Comparison of ENCODE assay signal across 8 mouse cellular contexts in genomic region chr6:125498062-125498461, GRCm38 (mm10). TPM values are rescaled to one million over a fixed set of nuclear protein-coding genes. Genes with fewer than 3 reads are reported as not detected.
DNase-seq lines count a peak whose midpoint lies in the region; ATAC-seq and TF ChIP-seq lines count a peak whose summit lies in the region.

No protein-coding gene starts in this region.

- TF ChIP-seq CTCF in gastrocnemius, adult 2 months (IDR thresholded peaks at IDR 0.05) = peak; percentile 68
- TF ChIP-seq CTCF in thymus, adult 2 months (IDR thresholded peaks at IDR 0.05; ENCODE audit: borderline replicate concordance, control insufficient read depth, extremely low read depth, insufficient read depth, low read length, poor library complexity) = peak; percentile 31; the same call in 1 of the 2 replicates
- TF ChIP-seq CTCF in small intestine, adult 2 months (IDR thresholded peaks at IDR 0.05; ENCODE audit: extremely low read depth, insufficient read length, insufficient replicate concordance, low read depth, low read length) = peak; percentile 89; the same call in 1 of the 2 replicates

- 15% methylated on average over 5 of the region's 5 CpGs for WGBS in thymus, adult 2 months
- WGBS in small intestine, adult 2 months = 38% methylated on average over 5 of the region's 5 CpGs

- peak; percentile 34 for ATAC-seq in granulocyte monocyte progenitor cell, adult 5-6 weeks (replicated peaks; ENCODE audit: poor library complexity, severe bottlenecking)

- no peaks in the 10 kb centered on the region for H3K36me3 ChIP-seq in thymus, adult 2 months (ENCODE audit: control insufficient read depth, insufficient read depth, low read length)
- no peaks in the 10 kb centered on the region for H3K36me3 ChIP-seq in small intestine, adult 2 months (ENCODE audit: control insufficient read depth, insufficient read depth, low read length)

- H3K27ac ChIP-seq in gastrocnemius, adult 2 months = peak overlapping the region; percentile 70
- H3K27ac ChIP-seq in thymus, adult 2 months (ENCODE audit: control insufficient read depth, insufficient read depth, low read length) = no peak overlapping the region
- H3K27ac ChIP-seq in small intestine, adult 2 months (ENCODE audit: insufficient read depth, low read depth, low read length) = no peak overlapping the region

- no peak overlapping the region for H3K4me3 ChIP-seq in gastrocnemius, adult 2 months
- no peak overlapping the region for H3K4me3 ChIP-seq in thymus, adult 2 months (ENCODE audit: control insufficient read depth, insufficient read depth, low read length)
- no peak overlapping the region for H3K4me3 ChIP-seq in small intestine, adult 2 months (ENCODE audit: low read depth, low read length)

- intact Hi-C loops in gastrocnemius, adult 2 months (cut with DNase I) = loop anchor here (5.0 kb wide), 1 partner anchor 104 kb away; no protein-coding TSS in a partner anchor
- intact Hi-C loops in gastrocnemius, postnatal 36 days (cut with DNase I) = loop anchor here (5.0 kb wide), 1 partner anchor 104 kb away; no protein-coding TSS in a partner anchor

- DNase-seq in gastrocnemius, adult 2 months = peak; percentile 65
- DNase-seq in gastrocnemius, postnatal 36 days = no peak
- peak; percentile 26 for DNase-seq in thymus, adult 2 months
- DNase-seq in thymus, adult 18-20 months = no peak
- no peak for DNase-seq in urinary bladder, adult 18-20 months (ENCODE audit: low spot score in 2 of 2)
- DNase-seq in spleen, postnatal 36 days (ENCODE audit: low spot score in 2 of 2) = no peak

- peaks cover 2% of the 10 kb centered on the region; the same call in 1 of the 2 replicates for H3K27me3 ChIP-seq in thymus, adult 2 months (ENCODE audit: control insufficient read depth, insufficient read depth, low read length)
- no peaks in the 10 kb centered on the region for H3K27me3 ChIP-seq in small intestine, adult 2 months (ENCODE audit: control insufficient read depth, insufficient read depth, low read length)

- TF ChIP-seq POLR2A in thymus, adult 2 months (IDR thresholded peaks at IDR 0.05; ENCODE audit: control insufficient read depth, extremely low read depth, insufficient read depth, low read length, poor library complexity) = no peak
- TF ChIP-seq POLR2A in small intestine, adult 2 months (IDR thresholded peaks at IDR 0.05; ENCODE audit: low read depth, low read length) = no peak

- peaks cover 11% of the 10 kb centered on the region for H3K4me1 ChIP-seq in thymus, adult 2 months (replicated peaks; ENCODE audit: control insufficient read depth, insufficient read depth, low read length)
- H3K4me1 ChIP-seq in small intestine, adult 2 months (ENCODE audit: control insufficient read depth, insufficient read depth, insufficient read length, low read length) = peaks cover 5% of the 10 kb centered on the region

RNA-seq across cellular contexts. Expression of gene Cd9, which starts 3.5 kb away (rescaled TPM):
- total RNA-seq in gastrocnemius, adult 2 months (2021) = 10 to 100 TPM; 19.1 to 30.7 TPM
- total RNA-seq in gastrocnemius, postnatal 36 days (2021) = 10 to 100 TPM; 20.3 to 28.4 TPM
- 41.5 and 56.1 TPM in 2 replicates for polyA plus RNA-seq in thymus, adult 2 months (2012; rRNA removed)
- 22.5 and 27.5 TPM in 2 replicates for total RNA-seq in granulocyte monocyte progenitor cell, adult 5-6 weeks (2014; fragmentation: Nextera tagmentation)
- 27.7 and 31.3 TPM in 2 replicates for total RNA-seq in granulocyte monocyte progenitor cell, adult 5-6 weeks (2017)
- polyA plus RNA-seq in small intestine, adult 2 months (2012; rRNA removed) = 46.5 and 53.3 TPM in 2 replicates

RNA-seq across cellular contexts. Expression of gene Vwf, which starts 48.5 kb away (rescaled TPM):
- total RNA-seq in gastrocnemius, adult 2 months (2021) = 10 to 100 TPM; 12.5 to 15.3 TPM
- 10 to 100 TPM; 13.5 to 15.4 TPM for total RNA-seq in gastrocnemius, postnatal 36 days (2021)
- polyA plus RNA-seq in thymus, adult 2 months (2012; rRNA removed) = 19.5 and 32.3 TPM in 2 replicates
- 0.43 and 5.1 TPM in 2 replicates for total RNA-seq in granulocyte monocyte progenitor cell, adult 5-6 weeks (2014; fragmentation: Nextera tagmentation)
- 0.10 and 0.39 TPM in 2 replicates for total RNA-seq in granulocyte monocyte progenitor cell, adult 5-6 weeks (2017)
- 24.8 and 64.0 TPM in 2 replicates for polyA plus RNA-seq in small intestine, adult 2 months (2012; rRNA removed)

Comparison
In these comparisons a context has a peak if more than half of its experiments do, and no peak if none do; other contexts are left out.
1. DNase-seq: peak in gastrocnemius, adult 2 months (single experiment) and thymus, adult 2 months (single experiment); none in gastrocnemius, postnatal 36 days (0 of 2), thymus, adult 18-20 months (0 of 2), urinary bladder, adult 18-20 months (0 of 2) and spleen, postnatal 36 days (0 of 2).
2. CTCF ChIP-seq: peak in every context shown above with its lines; median percentile 89 in small intestine, adult 2 months; 68 in gastrocnemius, adult 2 months; 31 in thymus, adult 2 months.